Mouse (Mus musculus): ENCODE results near the gene Plppr4.

Plppr4 gene

GRCm38 (mm10) chr3:117294308-117294925, 66.3 kb downstream of the Plppr4 start:
- DNase-seq (ENCODE audit: low spot score), result no peak

Measured in testis, postnatal 10 days (tissue).